Mouse (Mus musculus) embryonic fibroblast, embryonic 13.5 days (primary cell): ENCODE results near the gene Tjp2.

Experiments used
- CTCF ChIP-seq: IDR thresholded peaks from 2 replicates; pipeline ENCODE4 v1.5.1; 2011; ENCODE audit warnings: mild to moderate bottlenecking, control low read depth, low read length, moderate library complexity, borderline replicate concordance; ENCODE audit not compliant: insufficient read depth
- POLR2A ChIP-seq: IDR thresholded peaks from 2 replicates; pipeline ENCODE4 v1.6.1; 2011; ENCODE audit warnings: low read depth, mild to moderate bottlenecking, control low read depth, low read length, moderate library complexity

- no peak for TF ChIP-seq CTCF
- no peak for TF ChIP-seq POLR2A
These were observed 113.2 kb downstream of the Tjp2 start for GRCm38 (mm10) chr19:24111581-24111980.
